Mouse (Mus musculus) embryonic facial prominence, embryonic 11.5 days (tissue): ENCODE results near the gene Lclat1. TPM values are rescaled to one million over a fixed set of nuclear protein-coding genes. Genes with fewer than 3 reads are reported as not detected.
A peak's percentile ranks its signal among the peaks of the same experiment; 100 is the strongest.

Experiments
- ATAC-seq: fragments of 200-750 bp; cut with Nextera tagmentation; replicated peaks from 2 replicates; pipeline ENCODE4 v1.8.0; 2017; ENCODE audit warnings: low read depth; ENCODE audit not compliant: insufficient number of reproducible peaks, low FRiP score, low TSS enrichment
- DNase-seq: peaks from one replicate; pipeline ENCODE4 v3.0.0-alpha.2; 2015; ENCODE audit warnings: low spot score
- H3K27ac ChIP-seq: fragments of 300-500 bp; sonication (generic); replicated peaks from 2 replicates; pipeline ENCODE4 v1.5.1; 2014; ENCODE audit warnings: mild to moderate bottlenecking, low read depth, low read length, control low read depth
- H3K27me3 ChIP-seq: fragments of 300-500 bp; sonication (generic); 2 replicates; pipeline ENCODE4 v1.6.1; 2014; ENCODE audit warnings: mild to moderate bottlenecking, low read length, moderate library complexity, mixed read lengths; ENCODE audit not compliant: control insufficient read depth, insufficient read depth
- H3K36me3 ChIP-seq: fragments of 300-500 bp; sonication (generic); replicated peaks from 2 replicates; pipeline ENCODE4 v1.6.1; 2014; ENCODE audit warnings: low read depth, mild to moderate bottlenecking, low read length, moderate library complexity, mixed read lengths; ENCODE audit not compliant: control insufficient read depth, insufficient read depth
- H3K4me1 ChIP-seq: fragments of 300-500 bp; sonication (generic); 2 replicates; pipeline ENCODE4 v1.6.1; 2014; ENCODE audit warnings: low read length, mixed read lengths; ENCODE audit not compliant: control insufficient read depth, insufficient read depth
- H3K4me2 ChIP-seq: fragments of 300-500 bp; sonication (generic); 2 replicates; pipeline ENCODE4 v1.6.1; 2014; ENCODE audit warnings: low read depth, mild to moderate bottlenecking, control low read depth, low read length, moderate library complexity
- H3K4me3 ChIP-seq: fragments of 300-500 bp; sonication (generic); 2 replicates; pipeline ENCODE4 v1.5.1; 2014; ENCODE audit warnings: low read depth, low read length, control low read depth
- H3K9ac ChIP-seq: fragments of 300-500 bp; sonication (generic); replicated peaks from 2 replicates; pipeline ENCODE4 v1.6.1; 2014; ENCODE audit warnings: mild to moderate bottlenecking, control low read depth, low read length
- H3K9me3 ChIP-seq: fragments of 300-500 bp; sonication (generic); replicated peaks from 2 replicates; pipeline ENCODE4 v1.6.1; 2016; ENCODE audit warnings: mild to moderate bottlenecking, low read length, inconsistent platforms, mixed read lengths; ENCODE audit not compliant: control insufficient read depth
- WGBS: fragments of 180-500 bp; shearing (Covaris S2); extraction: QIAGEN DNeasy Blood & Tissue Kit; methylation state at CpG from one replicate; pipeline ENCODE4 v1.1.7; 2014; 5-methylcytosine and 5-hydroxymethylcytosine counted together
- polyA plus RNA-seq: library from polyadenylated mRNA; unstranded; fragments of >200 nt; fragmentation: Nextera tagmentation; extraction: Ambion mirVana; gene quantifications from 2 replicates; pipeline ENCODE4 v1.2.1, GENCODE M21; 2014

Gene Lclat1
- polyA plus RNA-seq, 1 experiment from 2014 or later, result 19.3 TPM

DNA sequence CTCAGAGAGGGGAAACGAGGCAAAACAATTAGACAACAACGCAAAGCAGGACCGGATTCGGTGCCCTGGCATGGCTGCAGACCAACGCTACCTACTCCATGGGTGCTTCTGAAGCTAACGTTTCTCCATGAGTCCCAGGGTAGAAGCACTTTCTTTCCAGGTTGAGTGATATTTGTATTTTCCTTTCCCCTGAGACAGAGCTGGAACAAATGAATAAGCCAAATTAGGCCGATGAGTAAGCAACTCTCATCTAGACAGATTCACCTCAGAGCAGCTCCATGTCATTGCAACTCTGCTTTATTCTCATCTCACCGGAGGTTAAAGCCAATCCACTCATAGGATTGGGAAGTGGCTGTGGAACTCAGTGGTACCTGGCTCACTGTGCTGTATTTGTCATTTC is 12.2 kb upstream of the Lclat1 start:
- no peaks in the 10 kb centered on the region for H3K9me3 ChIP-seq
- ATAC-seq, result no peak
- WGBS, result 80% methylated on average over 8 of the region's 8 CpGs

DNA sequence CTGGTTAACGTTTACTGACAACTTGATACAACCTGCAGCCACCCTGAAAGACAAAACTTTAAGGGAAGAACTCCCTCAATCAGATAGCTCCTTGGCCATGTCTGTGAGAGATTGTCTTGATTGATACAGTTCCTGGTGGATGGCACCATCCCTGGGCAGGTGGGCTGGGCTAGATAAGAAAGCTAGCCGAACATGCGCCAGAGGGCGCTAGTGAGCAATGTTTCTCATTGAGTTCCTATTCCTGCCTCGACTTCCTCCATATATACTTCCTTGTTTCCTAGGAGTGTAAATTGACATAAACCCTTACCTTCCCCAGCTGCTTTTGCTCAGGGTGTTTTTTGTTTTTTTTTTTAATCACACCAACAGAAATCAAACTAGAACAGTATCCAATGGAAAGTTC is 11.3 kb upstream of the Lclat1 start:
- Histone ChIP-seq H3K4me3 (no peak overlapping the region), H3K27ac (no peak overlapping the region), H3K36me3 (no peaks in the 10 kb centered on the region), H3K27me3 (no peaks in the 10 kb centered on the region), H3K4me1 (no peaks in the 10 kb centered on the region), H3K4me2 (no peak overlapping the region), H3K9ac (no peak overlapping the region), H3K9me3 (no peaks in the 10 kb centered on the region)
- ATAC-seq (no peak), DNase-seq (peak; percentile 61)
- WGBS, result 41% methylated on average over 5 of the region's 5 CpGs

More for the DNA sequence above, 12.2 kb upstream of the Lclat1 start:
- Histone ChIP-seq H3K9ac (no peak overlapping the region), H3K27me3 (no peaks in the 10 kb centered on the region), H3K4me2 (no peak overlapping the region), H3K36me3 (no peaks in the 10 kb centered on the region), H3K4me3 (no peak overlapping the region), H3K4me1 (no peaks in the 10 kb centered on the region), H3K27ac (no peak overlapping the region)
- no peak for DNase-seq

DNA sequence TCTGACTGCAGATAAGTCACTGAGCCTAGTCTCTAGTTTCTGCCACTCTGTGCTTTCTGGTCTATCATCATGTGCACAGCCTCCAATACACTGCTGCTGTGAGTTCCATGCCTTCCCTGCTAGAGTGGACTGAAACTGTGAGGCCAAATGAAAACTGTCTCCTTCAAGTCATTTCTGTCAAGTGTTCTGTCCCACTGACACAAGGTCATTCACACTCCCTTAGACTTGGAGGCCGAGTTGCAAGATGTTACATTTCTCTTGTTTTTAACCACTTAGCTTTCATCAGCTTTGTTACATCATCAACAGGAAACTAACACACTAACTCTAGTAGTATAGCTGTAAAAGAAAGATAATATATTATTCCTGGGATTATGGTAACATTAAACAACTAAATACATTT is 9.1 kb upstream of the Lclat1 start:
- Histone ChIP-seq H3K9me3 (no peaks in the 10 kb centered on the region), H3K4me1 (no peaks in the 10 kb centered on the region), H3K27ac (no peak overlapping the region), H3K4me3 (no peak overlapping the region), H3K36me3 (no peaks in the 10 kb centered on the region), H3K27me3 (no peaks in the 10 kb centered on the region), H3K9ac (no peak overlapping the region), H3K4me2 (no peak overlapping the region)
- no peak for DNase-seq
- ATAC-seq, result no peak
- WGBS, result 83% methylated on average over 1 of the region's 1 CpGs

DNA sequence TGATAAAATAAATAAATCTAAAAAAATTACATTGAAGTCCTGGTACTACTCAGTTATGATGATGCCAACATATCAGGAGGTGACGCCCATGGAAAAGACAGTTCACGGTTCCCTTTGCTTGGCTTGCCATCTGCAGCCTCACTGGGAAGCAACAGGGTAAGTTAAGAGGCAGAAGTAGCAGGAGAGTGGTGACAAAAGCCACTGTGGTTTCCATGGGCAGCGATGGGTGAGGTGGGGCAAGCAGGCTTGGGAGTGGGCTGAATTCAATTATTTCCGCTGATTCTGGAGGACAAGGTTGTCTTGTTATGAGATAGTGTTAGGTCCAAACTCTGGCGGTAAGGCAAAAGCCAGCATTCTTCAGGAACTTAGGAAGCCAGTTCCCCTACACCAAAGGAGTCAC is 7.4 kb upstream of the Lclat1 start:
- no peaks in the 10 kb centered on the region for H3K36me3 ChIP-seq
- DNase-seq (no peak), ATAC-seq (no peak)
- H3K4me2 ChIP-seq, result no peak overlapping the region
- no peak overlapping the region for H3K4me3 ChIP-seq
- no peaks in the 10 kb centered on the region for H3K9me3 ChIP-seq
- H3K27ac ChIP-seq, result no peak overlapping the region
- 90% methylated on average over 5 of the region's 5 CpGs for WGBS
- no peaks in the 10 kb centered on the region for H3K4me1 ChIP-seq
- no peak overlapping the region for H3K9ac ChIP-seq
- no peaks in the 10 kb centered on the region for H3K27me3 ChIP-seq

DNA sequence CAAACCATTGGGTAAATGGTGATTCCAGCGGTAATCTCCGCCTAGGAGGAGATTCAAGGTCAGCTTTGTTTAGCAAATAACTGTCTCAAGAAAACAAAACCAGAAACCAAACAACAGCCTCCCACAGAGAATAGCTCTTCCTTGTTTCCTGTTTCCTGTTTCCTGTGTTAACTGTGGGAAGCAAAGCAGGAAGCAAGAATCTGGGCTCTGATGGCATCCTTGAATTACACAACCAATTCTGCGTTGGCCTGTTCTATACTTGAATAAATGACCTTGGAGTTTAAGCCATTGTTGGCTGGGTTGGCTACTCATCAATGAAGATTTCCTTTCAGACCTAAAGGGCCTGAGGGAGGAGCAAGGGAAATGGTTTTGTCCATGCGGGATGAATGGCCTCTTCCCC is 5.2 kb upstream of the Lclat1 start:
- no peaks in the 10 kb centered on the region for H3K4me1 ChIP-seq
- no peaks in the 10 kb centered on the region for H3K27me3 ChIP-seq
- 82% methylated on average over 4 of the region's 4 CpGs for WGBS
- no peak overlapping the region for H3K27ac ChIP-seq
- no peaks in the 10 kb centered on the region for H3K9me3 ChIP-seq
- no peak overlapping the region for H3K4me2 ChIP-seq
- ATAC-seq (no peak), DNase-seq (no peak)
- H3K9ac ChIP-seq, result no peak overlapping the region
- H3K4me3 ChIP-seq, result no peak overlapping the region
- H3K36me3 ChIP-seq, result no peaks in the 10 kb centered on the region

DNA sequence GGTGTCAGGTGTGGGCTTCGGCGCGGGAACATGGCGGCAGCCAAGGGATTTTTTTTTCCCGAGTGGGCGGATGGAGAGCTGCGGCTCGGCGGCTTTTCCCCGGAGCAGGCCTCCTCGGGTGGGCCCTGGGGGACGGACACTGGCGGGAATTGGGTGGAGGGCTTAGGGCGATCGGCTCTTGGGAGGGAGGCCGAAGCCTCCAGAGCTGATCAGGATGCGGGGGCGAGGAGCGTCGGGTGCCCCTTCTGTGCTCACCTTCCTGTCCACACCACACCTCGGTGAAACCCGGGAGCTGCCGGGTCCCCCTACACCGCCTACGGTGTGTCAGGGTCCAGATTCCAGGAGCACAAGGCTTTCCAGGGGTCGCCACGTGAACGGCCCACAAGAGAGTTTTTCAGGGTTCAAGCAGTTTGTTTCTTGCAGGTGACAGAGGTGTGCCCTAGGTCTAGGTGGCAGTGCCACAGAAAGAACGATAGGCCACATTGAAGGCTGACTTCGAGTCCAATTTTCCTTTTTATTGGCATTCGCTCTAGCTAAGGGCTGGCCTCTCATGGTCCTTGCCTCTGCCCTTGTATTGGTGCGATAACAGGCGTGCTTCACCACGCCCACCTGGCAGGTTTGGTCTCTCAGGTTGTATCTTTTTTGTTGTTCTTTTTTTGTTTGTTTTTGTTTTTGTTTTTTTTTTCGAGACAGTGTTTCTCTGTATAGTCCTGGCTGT is 544 bp downstream of the Lclat1 start:
- Histone ChIP-seq H3K27ac (no peak overlapping the region), H3K27me3 (no peaks in the 10 kb centered on the region), H3K4me1 (no peaks in the 10 kb centered on the region), H3K9ac (peak overlapping the region; percentile 79), H3K4me2 (peak overlapping the region; percentile 85), H3K36me3 (no peaks in the 10 kb centered on the region), H3K4me3 (peak overlapping the region; percentile 81), H3K9me3 (no peaks in the 10 kb centered on the region)
- ATAC-seq, result peak; percentile 50; the same call in 1 of the 2 replicates
- 7% methylated on average over 35 of the region's 35 CpGs for WGBS
- DNase-seq, result no peak

DNA sequence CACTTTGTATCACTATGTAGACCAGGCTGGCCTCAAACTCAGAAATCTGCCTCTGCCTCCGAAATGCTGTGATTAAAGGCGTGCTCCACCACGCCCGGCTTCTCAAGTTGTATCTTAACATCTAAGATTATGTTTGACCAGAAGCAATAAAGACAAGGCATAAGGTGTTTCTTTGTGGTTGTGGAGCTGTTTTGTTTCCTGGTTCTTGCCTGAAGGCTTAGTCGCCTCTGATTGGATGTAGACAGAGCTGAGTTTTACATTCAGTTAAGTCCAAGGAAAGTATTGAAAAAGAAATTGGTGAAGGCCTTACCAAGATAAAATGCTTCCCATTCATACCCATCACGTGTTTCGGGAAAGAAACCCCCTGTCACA is 1.1 kb downstream of the Lclat1 start:
- H3K9ac ChIP-seq, result no peak overlapping the region; the same call in 1 of the 2 replicates
- no peaks in the 10 kb centered on the region for H3K9me3 ChIP-seq
- no peaks in the 10 kb centered on the region for H3K27me3 ChIP-seq
- no peak overlapping the region for H3K27ac ChIP-seq
- H3K4me2 ChIP-seq, result peak overlapping the region; percentile 85; the same call in 1 of the 2 replicates
- H3K36me3 ChIP-seq, result no peaks in the 10 kb centered on the region
- 78% methylated on average over 7 of the region's 7 CpGs for WGBS
- no peaks in the 10 kb centered on the region for H3K4me1 ChIP-seq
- peak overlapping the region; percentile 81 for H3K4me3 ChIP-seq
- ATAC-seq (no peak), DNase-seq (no peak)

DNA sequence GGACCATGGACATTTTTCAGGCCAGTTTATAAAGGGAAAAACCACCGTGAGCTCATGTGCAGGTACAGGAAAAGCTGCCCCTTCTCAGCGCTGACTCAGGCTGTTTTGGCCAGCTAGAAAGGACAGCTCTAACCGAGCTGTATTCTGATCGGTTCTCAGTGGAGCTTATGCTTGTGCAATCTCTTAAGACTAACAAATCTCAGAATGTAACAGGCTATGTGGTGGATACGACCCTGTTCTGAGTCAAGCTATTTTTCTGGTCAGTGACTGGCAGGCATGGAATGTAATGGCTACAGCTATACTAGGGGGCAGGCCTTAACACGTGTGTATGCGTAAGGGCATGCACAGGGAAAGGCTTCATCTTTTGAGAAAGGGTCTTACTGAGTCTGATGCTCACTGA is 4.3 kb downstream of the Lclat1 start:
- no peak for ATAC-seq
- 70% methylated on average over 7 of the region's 7 CpGs for WGBS

More for the DNA sequence above, 4.3 kb downstream of the Lclat1 start:
- H3K27ac ChIP-seq, result no peak overlapping the region
- H3K36me3 ChIP-seq, result no peaks in the 10 kb centered on the region
- H3K27me3 ChIP-seq, result no peaks in the 10 kb centered on the region
- DNase-seq, result no peak
- no peaks in the 10 kb centered on the region for H3K4me1 ChIP-seq
- H3K4me2 ChIP-seq, result no peak overlapping the region
- no peak overlapping the region for H3K9ac ChIP-seq
- no peak overlapping the region for H3K4me3 ChIP-seq
- H3K9me3 ChIP-seq, result no peaks in the 10 kb centered on the region
